Mouse (Mus musculus) embryo, embryonic 11 days (tissue): ENCODE measurements around the gene Gm5108.

Source experiments
- DNase-seq: peaks from one replicate; pipeline ENCODE4 v3.0.0-alpha.2; 2015

Gm5108 gene

GRCm38 (mm10) chr5:67941369-67941768, at the start of gene Gm5108:
Gm5108 (plus strand) TSS chr5:67941669.
- no peak for DNase-seq

- DNase-seq: no peak
Measured at GRCm38 (mm10) chr5:67898921-67899320, 42.5 kb upstream of the Gm5108 start.

- DNase-seq: no peak
Measured at GRCm38 (mm10) chr5:67904555-67904954, 36.9 kb upstream of the Gm5108 start.

- no peak for DNase-seq
Measured at GRCm38 (mm10) chr5:67930584-67930983, 10.9 kb upstream of the Gm5108 start.

- no peak for DNase-seq
Measured at GRCm38 (mm10) chr5:67931623-67932022, 9.8 kb upstream of the Gm5108 start.

GRCm38 (mm10) chr5:67943199-67943598, 1.7 kb downstream of the Gm5108 start:
- no peak for DNase-seq

- no peak for DNase-seq
Measured at GRCm38 (mm10) chr5:67944074-67944785, 2.8 kb downstream of the Gm5108 start.

- DNase-seq: no peak
Measured at GRCm38 (mm10) chr5:67946321-67946720, 4.9 kb downstream of the Gm5108 start, which contains the start of gene Gm21905. Gm21905 (minus strand) TSS chr5:67946421.

- no peak for DNase-seq
Measured at GRCm38 (mm10) chr5:67947006-67947405, 5.5 kb downstream of the Gm5108 start.

GRCm38 (mm10) chr5:67948074-67948473, 6.6 kb downstream of the Gm5108 start:
- DNase-seq: no peak

- DNase-seq: no peak
Measured at GRCm38 (mm10) chr5:67954097-67954496, 12.6 kb downstream of the Gm5108 start.

GRCm38 (mm10) chr5:67955486-67955885, 14.0 kb downstream of the Gm5108 start:
- no peak for DNase-seq

- DNase-seq: no peak
Measured at GRCm38 (mm10) chr5:67961708-67962629, 20.5 kb downstream of the Gm5108 start.

- no peak for DNase-seq
Measured at GRCm38 (mm10) chr5:67969536-67969935, 28.1 kb downstream of the Gm5108 start.

- peak; percentile 3 for DNase-seq
Measured at GRCm38 (mm10) chr5:67981946-67982526, 40.6 kb downstream of the Gm5108 start.

- DNase-seq: no peak
Measured at GRCm38 (mm10) chr5:67990426-67990825, 49.0 kb downstream of the Gm5108 start.

- DNase-seq: no peak
Measured at GRCm38 (mm10) chr5:68002611-68003010, 61.1 kb downstream of the Gm5108 start.

- peak; percentile 18 for DNase-seq
Measured at GRCm38 (mm10) chr5:68003904-68004303, 62.4 kb downstream of the Gm5108 start.

- no peak for DNase-seq
Measured at GRCm38 (mm10) chr5:68004419-68004818, 63.0 kb downstream of the Gm5108 start.

- DNase-seq: no peak
Measured at GRCm38 (mm10) chr5:68007074-68007473, 65.6 kb downstream of the Gm5108 start.

- no peak for DNase-seq
Measured at GRCm38 (mm10) chr5:68011569-68011968, 70.1 kb downstream of the Gm5108 start.

- DNase-seq: peak; percentile 72
Measured at GRCm38 (mm10) chr5:68012618-68013017, 71.1 kb downstream of the Gm5108 start.

GRCm38 (mm10) chr5:68020870-68021269, 79.4 kb downstream of the Gm5108 start:
- no peak for DNase-seq
